Mouse (Mus musculus): ENCODE data around the gene Cmklr1.

- TF ChIP-seq CTCF (IDR thresholded peaks at IDR 0.05; ENCODE audit: borderline replicate concordance, insufficient read depth, low read depth, low read length) (no peak), POLR2A (IDR thresholded peaks at IDR 0.05; ENCODE audit: borderline replicate concordance, insufficient read depth, low read length) (no peak)
Measured at GRCm38 (mm10) chr5:113644520-113644919, 5.7 kb downstream of the Cmklr1 start.
